Mouse (Mus musculus) MEL (cell line): Measurements from ENCODE around the gene Sh3yl1. TPM values are rescaled to one million over a fixed set of nuclear protein-coding genes. Genes with fewer than 3 reads are reported as not detected.

ENCODE experiments used
- DNase-seq: peaks from one replicate; pipeline ENCODE4 v3.0.0; 2011; ENCODE audit warnings: low read depth, low spot score
- H3K27ac ChIP-seq: 2 replicates; pipeline ENCODE4 v1.5.1; 2012; ENCODE audit warnings: low read depth, mild to moderate bottlenecking, control low read depth, low read length, moderate library complexity; ENCODE audit not compliant: control insufficient read depth
- H3K27me3 ChIP-seq, 2 experiments: fragments of 150-350 bp in 1 of 2; sonication (generic) in 1 of 2; 2 replicates each; pipeline ENCODE4 v1.6.1; 2012; ENCODE audit warnings: low read length in 2 of 2, mild to moderate bottlenecking in 2 of 2, improper control_type of control experiment in 1 of 2, moderate library complexity in 1 of 2; ENCODE audit not compliant: insufficient read depth in 2 of 2, control insufficient read depth in 1 of 2
- H3K36me3 ChIP-seq, 2 experiments: 2 replicates each; pipeline ENCODE4 v1.6.1; 2012 to 2014; ENCODE audit warnings: low read length in 2 of 2, improper control_type of control experiment in 1 of 2, inconsistent platforms in 1 of 2, mild to moderate bottlenecking in 1 of 2; ENCODE audit not compliant: insufficient read depth in 2 of 2, control insufficient read depth in 1 of 2
- H3K4me1 ChIP-seq, 2 experiments: fragments of 150-350 bp in 1 of 2; sonication (generic) in 1 of 2; 2 replicates each; pipeline ENCODE4 v1.6.1; 2012; ENCODE audit warnings: low read length in 2 of 2, improper control_type of control experiment in 1 of 2, mild to moderate bottlenecking in 1 of 2; ENCODE audit not compliant: insufficient read depth in 2 of 2, control insufficient read depth in 1 of 2
- H3K4me3 ChIP-seq, 2 experiments: fragments of 150-350 bp in 1 of 2; sonication (generic) in 1 of 2; 2 replicates each; pipeline ENCODE4 v1.5.1; 2012; ENCODE audit warnings: low read depth in 2 of 2, low read length in 2 of 2, mild to moderate bottlenecking in 2 of 2, moderate library complexity in 2 of 2, control low read depth in 1 of 2, improper control_type of control experiment in 1 of 2; ENCODE audit not compliant: control insufficient read depth in 1 of 2, insufficient read depth in 1 of 2
- H3K79me2 ChIP-seq: 2 replicates; pipeline ENCODE4 v1.6.1; 2012; ENCODE audit warnings: mild to moderate bottlenecking, low read length, moderate library complexity; ENCODE audit not compliant: control insufficient read depth, poor library complexity, insufficient read depth
- H3K9ac ChIP-seq: 2 replicates; pipeline ENCODE4 v1.6.1; 2012; ENCODE audit warnings: low read depth, mild to moderate bottlenecking, control low read depth, low read length, moderate library complexity; ENCODE audit not compliant: control insufficient read depth, poor library complexity, severe bottlenecking
- H3K9me3 ChIP-seq: fragments of 150-350 bp; sonication (generic); replicated peaks from 2 replicates; pipeline ENCODE4 v1.6.1; 2012; ENCODE audit warnings: mild to moderate bottlenecking, low read length, improper control_type of control experiment, moderate library complexity; ENCODE audit not compliant: insufficient read depth
- CHD1 ChIP-seq: IDR thresholded peaks from 2 replicates; pipeline ENCODE4 v1.6.1; 2012; ENCODE audit warnings: low read depth, mild to moderate bottlenecking, inconsistent platforms, low read length, improper control_type of control experiment
- CTCF ChIP-seq, 3 experiments: IDR thresholded peaks in 2 of 3; conservative IDR thresholded peaks in 1 of 3; 2 replicates each; pipeline ENCODE4 v1.5.1; 2011 to 2012; ENCODE audit warnings: low read length in 3 of 3, low read depth in 2 of 3, mild to moderate bottlenecking in 2 of 3, improper control_type of control experiment in 1 of 3, inconsistent platforms in 1 of 3, mixed read lengths in 1 of 3, moderate library complexity in 1 of 3; ENCODE audit not compliant: control insufficient read depth in 1 of 3, insufficient read depth in 1 of 3, poor library complexity in 1 of 3, severe bottlenecking in 1 of 3
- ETS1 ChIP-seq: IDR thresholded peaks from 2 replicates; pipeline ENCODE4 v1.6.1; 2012; ENCODE audit warnings: low read depth, mild to moderate bottlenecking, inconsistent platforms, low read length, improper control_type of control experiment, moderate library complexity
- GATA1 ChIP-seq: IDR thresholded peaks from 2 replicates; pipeline ENCODE4 v1.6.1; 2011; ENCODE audit warnings: low read depth, low read length, improper control_type of control experiment
- HCFC1 ChIP-seq: IDR thresholded peaks from 2 replicates; pipeline ENCODE4 v1.6.1; 2012; ENCODE audit warnings: low read depth, mild to moderate bottlenecking, inconsistent platforms, low read length, improper control_type of control experiment, moderate library complexity
- MAFK ChIP-seq: IDR thresholded peaks from 2 replicates; pipeline ENCODE4 v1.6.1; 2011; ENCODE audit warnings: low read depth, mild to moderate bottlenecking, low read length, improper control_type of control experiment, borderline replicate concordance
- NELFE ChIP-seq: IDR thresholded peaks from 2 replicates; pipeline ENCODE4 v1.6.1; 2011; ENCODE audit warnings: low read depth, low read length, improper control_type of control experiment
- POLR2A ChIP-seq, 2 experiments: IDR thresholded peaks; 2 replicates each; pipeline ENCODE4 v1.6.1; 2011 to 2012; ENCODE audit warnings: low read length in 2 of 2, mild to moderate bottlenecking in 2 of 2, control low read depth in 1 of 2, improper control_type of control experiment in 1 of 2, low read depth in 1 of 2, moderate library complexity in 1 of 2; ENCODE audit not compliant: control insufficient read depth in 1 of 2, insufficient read depth in 1 of 2, poor library complexity in 1 of 2
- POLR2AphosphoS2 ChIP-seq: IDR thresholded peaks from 2 replicates; pipeline ENCODE4 v1.6.1; 2011; ENCODE audit warnings: low read length, improper control_type of control experiment
- RAD21 ChIP-seq: IDR thresholded peaks from 2 replicates; pipeline ENCODE4 v1.6.1; 2011; ENCODE audit warnings: mild to moderate bottlenecking, low read depth, low read length, improper control_type of control experiment
- USF1 ChIP-seq: IDR thresholded peaks from 2 replicates; pipeline ENCODE4 v1.6.1; 2014; ENCODE audit warnings: low read depth, mild to moderate bottlenecking, inconsistent platforms, low read length, improper control_type of control experiment, moderate library complexity
- USF2 ChIP-seq, 2 experiments: IDR thresholded peaks; 2 replicates each; pipeline ENCODE4 v1.6.1; 2011 to 2012; ENCODE audit warnings: improper control_type of control experiment in 2 of 2, low read length in 2 of 2, borderline replicate concordance in 1 of 2, inconsistent platforms in 1 of 2, low read depth in 1 of 2, mild to moderate bottlenecking in 1 of 2; ENCODE audit not compliant: insufficient read depth in 1 of 2
- polyA plus RNA-seq, 2 experiments: library from polyadenylated mRNA; stranded (reverse) in 1 of 2; unstranded in 1 of 2; fragments of >175 nt in 1 of 2; fragments of >200 nt in 1 of 2; gene quantifications; 2 replicates each; pipeline versions ENCODE4 v1.2.1 to v1.2.4; 2012; ENCODE audit warnings: low replicate concordance in 2 of 2, low read depth in 1 of 2; ENCODE audit not compliant: insufficient read length in 2 of 2, insufficient read depth in 1 of 2, missing spikeins in 1 of 2
- total RNA-seq: library from RNA; depleted of rRNA; stranded (reverse); fragments of 300-350 nt; gene quantifications from 2 replicates; pipeline ENCODE4 v1.2.3, GENCODE M21; 2012

Gene Sh3yl1
- total and polyA plus RNA-seq, 3 experiments, result 3.3 to 5.2 TPM; not detected in 1

GRCm38 (mm10) chr12:30933299-30933698 is 21.8 kb downstream of the Sh3yl1 start:
- TF ChIP-seq CHD1 (no peak), ETS1 (no peak)
- TF ChIP-seq, all 39 proteins: peak for 0
- Histone ChIP-seq H3K4me1 (no peaks in the 10 kb centered on the region), H3K9me3 (no peaks in the 10 kb centered on the region), H3K79me2 (no peaks in the 10 kb centered on the region), H3K9ac (no peak overlapping the region), H3K27me3 (no peaks in the 10 kb centered on the region), H3K36me3 (no peaks in the 10 kb centered on the region), H3K27ac (no peak overlapping the region), H3K4me3 (no peak overlapping the region)
- no peak for DNase-seq

GRCm38 (mm10) chr12:30936899-30937298 is 25.4 kb downstream of the Sh3yl1 start:
- H3K4me1 ChIP-seq, result no peaks in the 10 kb centered on the region
- no peak overlapping the region for H3K9ac ChIP-seq
- H3K27ac ChIP-seq, result no peak overlapping the region
- no peak overlapping the region for H3K4me3 ChIP-seq
- H3K27me3 ChIP-seq, result no peaks in the 10 kb centered on the region
- no peaks in the 10 kb centered on the region for H3K36me3 ChIP-seq
- TF ChIP-seq RAD21, result no peak
- no peak for TF ChIP-seq MAFK
- TF ChIP-seq POLR2A (IDR thresholded peaks at IDR 0.05; ENCODE audit: control insufficient read depth in 1 of 2, insufficient read depth in 1 of 2, low read depth in 1 of 2, low read length in 2 of 2, poor library complexity in 1 of 2), result no peak
- TF ChIP-seq USF1, result no peak
- no peak for TF ChIP-seq GATA1
- H3K79me2 ChIP-seq, result no peaks in the 10 kb centered on the region
- DNase-seq, result no peak
- no peaks in the 10 kb centered on the region for H3K9me3 ChIP-seq

- H3K9me3 ChIP-seq, result no peaks in the 10 kb centered on the region
- no peaks in the 10 kb centered on the region for H3K79me2 ChIP-seq
- peak; percentile 6 for DNase-seq
- no peak overlapping the region for H3K9ac ChIP-seq
- H3K36me3 ChIP-seq, result no peaks in the 10 kb centered on the region
- H3K27me3 ChIP-seq, result no peaks in the 10 kb centered on the region
- no peaks in the 10 kb centered on the region for H3K4me1 ChIP-seq
- no peak overlapping the region for H3K4me3 ChIP-seq
- no peak overlapping the region for H3K27ac ChIP-seq
- TF ChIP-seq HCFC1 (no peak), NELFE (no peak), POLR2AphosphoS2 (no peak), USF2 (IDR thresholded peaks at IDR 0.05; ENCODE audit: borderline replicate concordance in 1 of 2, insufficient read depth in 1 of 2, low read depth in 1 of 2, low read length in 2 of 2) (no peak), CTCF (IDR thresholded peaks at IDR 0.05 in 2 of 3, conservative IDR thresholded peaks at IDR 0.05 in 1 of 3; ENCODE audit: control insufficient read depth in 1 of 3, insufficient read depth in 1 of 3, low read depth in 2 of 3, low read length in 3 of 3, poor library complexity in 1 of 3, severe bottlenecking in 1 of 3) (peak; percentile 6 to 13 (median 12); a peak in 2 of 6 replicates)
Measured at GRCm38 (mm10) chr12:30943057-30943986, 31.9 kb downstream of the Sh3yl1 start.
